Mouse (Mus musculus) stomach, embryonic 16.5 days (tissue): ENCODE measurements around the gene Zmynd12. TPM values are rescaled to one million over a fixed set of nuclear protein-coding genes. Genes with fewer than 3 reads are reported as not detected.

Experiments used
- ATAC-seq: fragments of 200-750 bp; cut with Nextera tagmentation; 2 replicates; pipeline ENCODE4 v1.8.0; 2017; ENCODE audit warnings: moderate number of reproducible peaks, moderate TSS enrichment; ENCODE audit not compliant: insufficient read depth, low FRiP score
- H3K27ac ChIP-seq: fragments of 300-500 bp; sonication (generic); 2 replicates; pipeline ENCODE4 v1.5.1; 2014; ENCODE audit warnings: low read length
- H3K27me3 ChIP-seq: fragments of 300-500 bp; sonication (generic); 2 replicates; pipeline ENCODE4 v1.6.1; 2014; ENCODE audit warnings: low read length, control low read depth, mixed read lengths; ENCODE audit not compliant: control insufficient read depth, insufficient read depth
- H3K36me3 ChIP-seq: fragments of 300-500 bp; sonication (generic); 2 replicates; pipeline ENCODE4 v1.6.1; 2014; ENCODE audit warnings: low read length; ENCODE audit not compliant: control insufficient read depth, insufficient read depth
- H3K4me1 ChIP-seq: fragments of 300-500 bp; sonication (generic); 2 replicates; pipeline ENCODE4 v1.6.1; 2014; ENCODE audit warnings: low read length, control low read depth, mixed read lengths; ENCODE audit not compliant: control insufficient read depth, insufficient read depth
- H3K4me2 ChIP-seq: fragments of 300-500 bp; sonication (generic); 2 replicates; pipeline ENCODE4 v1.6.1; 2014; ENCODE audit warnings: low read depth, low read length, mixed read lengths
- H3K4me3 ChIP-seq: fragments of 300-500 bp; sonication (generic); replicated peaks from 2 replicates; pipeline ENCODE4 v1.5.1; 2014; ENCODE audit warnings: mild to moderate bottlenecking, low read length
- H3K9ac ChIP-seq: fragments of 300-500 bp; sonication (generic); 2 replicates; pipeline ENCODE4 v1.6.1; 2014; ENCODE audit warnings: low read length
- H3K9me3 ChIP-seq: fragments of 300-500 bp; sonication (generic); replicated peaks from 2 replicates; pipeline ENCODE4 v1.6.1; 2016; ENCODE audit warnings: low read length, control low read depth; ENCODE audit not compliant: control insufficient read depth
- WGBS: fragments of 180-500 bp; shearing (Covaris S2); extraction: QIAGEN DNeasy Blood & Tissue Kit; methylation state at CpG from one replicate; pipeline ENCODE4 v1.1.7; 2014; 5-methylcytosine and 5-hydroxymethylcytosine counted together
- polyA plus RNA-seq: library from polyadenylated mRNA; unstranded; fragments of >200 nt; fragmentation: Nextera tagmentation; extraction: Ambion mirVana; gene quantifications from 2 replicates; pipeline ENCODE4 v1.2.1, GENCODE M21; 2015

Zmynd12 gene
- polyA plus RNA-seq = 0.21 and 0.70 TPM in 2 replicates

- peak; percentile 95 for ATAC-seq
- H3K27me3 ChIP-seq = no peaks in the 10 kb centered on the region
- H3K36me3 ChIP-seq = no peaks in the 10 kb centered on the region
- H3K27ac ChIP-seq = peak within 1 kb of the TSS; percentile 83
- H3K4me1 ChIP-seq = peaks cover 17% of the 10 kb centered on the region
- 0% methylated on average over 52 of the region's 52 CpGs for WGBS
- peak within 1 kb of the TSS; percentile 62 for H3K4me3 ChIP-seq
- peak within 1 kb of the TSS; percentile 91 for H3K4me2 ChIP-seq
- no peaks in the 10 kb centered on the region for H3K9me3 ChIP-seq
- peak within 1 kb of the TSS; percentile 81 for H3K9ac ChIP-seq
These were observed at the start of gene Zmynd12, which contains the start of gene Ppcs for GRCm38 (mm10) chr4:119422294-119422964. TSS of gene Zmynd12 (plus strand) at chr4:119422814. TSS of gene Ppcs (minus strand) at chr4:119422420.

GRCm38 (mm10) chr4:119381471-119382190 lies 41.0 kb upstream of the Zmynd12 start:
- no peak overlapping the region for H3K9ac ChIP-seq
- no peak overlapping the region for H3K4me3 ChIP-seq
- no peak for ATAC-seq
- H3K9me3 ChIP-seq = no peaks in the 10 kb centered on the region
- H3K27ac ChIP-seq = no peak overlapping the region
- 0 out of 2 replicates have a peak, but pooled peaks cover 3% of the 10 kb centered on the region for H3K4me1 ChIP-seq
- 69% methylated on average over 7 of the region's 7 CpGs for WGBS
- H3K4me2 ChIP-seq = no peak overlapping the region
- no peaks in the 10 kb centered on the region for H3K27me3 ChIP-seq
- no peaks in the 10 kb centered on the region for H3K36me3 ChIP-seq

GRCm38 (mm10) chr4:119389184-119389583 lies 33.4 kb upstream of the Zmynd12 start:
- Histone ChIP-seq H3K4me2 (no peak overlapping the region), H3K4me3 (no peak overlapping the region), H3K36me3 (no peaks in the 10 kb centered on the region), H3K9me3 (no peaks in the 10 kb centered on the region), H3K9ac (no peak overlapping the region), H3K27me3 (no peaks in the 10 kb centered on the region), H3K27ac (no peak overlapping the region), H3K4me1 (no peaks in the 10 kb centered on the region)
- ATAC-seq = no peak
- 74% methylated on average over 3 of the region's 3 CpGs for WGBS

GRCm38 (mm10) chr4:119390369-119390768 lies 32.2 kb upstream of the Zmynd12 start:
- Histone ChIP-seq H3K9ac (no peak overlapping the region), H3K36me3 (no peaks in the 10 kb centered on the region), H3K27me3 (no peaks in the 10 kb centered on the region), H3K27ac (no peak overlapping the region), H3K4me1 (no peaks in the 10 kb centered on the region), H3K4me3 (no peak overlapping the region), H3K4me2 (no peak overlapping the region), H3K9me3 (no peaks in the 10 kb centered on the region)
- ATAC-seq = no peak
- 97% methylated on average over 1 of the region's 1 CpGs for WGBS

GRCm38 (mm10) chr4:119398751-119399150 lies 23.9 kb upstream of the Zmynd12 start:
- no peak overlapping the region for H3K9ac ChIP-seq
- H3K4me1 ChIP-seq = no peaks in the 10 kb centered on the region
- no peak overlapping the region for H3K4me3 ChIP-seq
- H3K36me3 ChIP-seq = no peaks in the 10 kb centered on the region
- H3K9me3 ChIP-seq = peaks cover 8% of the 10 kb centered on the region; the same call in 1 of the 2 replicates
- H3K27ac ChIP-seq = no peak overlapping the region
- H3K27me3 ChIP-seq = no peaks in the 10 kb centered on the region
- no peak for ATAC-seq
- WGBS = 72% methylated on average over 7 of the region's 7 CpGs
- no peak overlapping the region for H3K4me2 ChIP-seq

GRCm38 (mm10) chr4:119400896-119401295 lies 21.7 kb upstream of the Zmynd12 start:
- peaks cover 8% of the 10 kb centered on the region; the same call in 1 of the 2 replicates for H3K9me3 ChIP-seq
- no peak overlapping the region for H3K9ac ChIP-seq
- no peak overlapping the region for H3K27ac ChIP-seq
- H3K4me3 ChIP-seq = no peak overlapping the region
- no peaks in the 10 kb centered on the region for H3K27me3 ChIP-seq
- 61% methylated on average over 7 of the region's 7 CpGs for WGBS
- no peaks in the 10 kb centered on the region for H3K36me3 ChIP-seq
- H3K4me1 ChIP-seq = no peaks in the 10 kb centered on the region
- no peak overlapping the region for H3K4me2 ChIP-seq
- ATAC-seq = no peak

DNA sequence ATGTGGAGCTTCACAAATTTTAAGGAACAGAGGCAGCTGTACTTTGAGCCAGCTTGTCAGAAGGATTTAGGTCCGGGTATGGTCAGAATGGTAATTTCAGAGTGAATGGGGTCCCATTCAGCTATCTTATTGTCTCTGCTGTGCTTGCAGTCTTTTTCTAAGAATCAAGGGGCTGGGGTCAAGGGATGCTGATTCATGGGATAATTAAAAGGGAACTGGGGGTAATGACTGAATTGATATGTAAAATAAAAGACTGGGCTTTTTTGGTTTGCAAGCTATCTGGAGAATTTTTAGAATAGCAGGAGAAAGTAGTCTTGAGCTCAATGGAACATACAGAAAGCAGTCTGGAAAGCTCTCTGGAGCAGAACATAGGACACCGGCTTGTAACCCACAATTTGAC lies 19.2 kb upstream of the Zmynd12 start:
- Histone ChIP-seq H3K27ac (no peak overlapping the region), H3K4me2 (no peak overlapping the region), H3K4me3 (no peak overlapping the region), H3K27me3 (no peaks in the 10 kb centered on the region), H3K9ac (no peak overlapping the region), H3K9me3 (peaks cover 8% of the 10 kb centered on the region; the same call in 1 of the 2 replicates), H3K4me1 (no peaks in the 10 kb centered on the region), H3K36me3 (no peaks in the 10 kb centered on the region)
- 82% methylated on average over 2 of the region's 2 CpGs for WGBS
- no peak for ATAC-seq

- no peaks in the 10 kb centered on the region for H3K9me3 ChIP-seq
- WGBS = 73% methylated on average over 11 of the region's 12 CpGs
- H3K4me1 ChIP-seq = 0 out of 2 replicates have a peak, but pooled peaks cover 2% of the 10 kb centered on the region
- H3K36me3 ChIP-seq = no peaks in the 10 kb centered on the region
- H3K4me3 ChIP-seq = no peak overlapping the region
- H3K27ac ChIP-seq = no peak overlapping the region
- H3K27me3 ChIP-seq = no peaks in the 10 kb centered on the region
- ATAC-seq = no peak
- H3K4me2 ChIP-seq = no peak overlapping the region
- no peak overlapping the region for H3K9ac ChIP-seq
These were observed 10.6 kb upstream of the Zmynd12 start for GRCm38 (mm10) chr4:119411877-119412650.
